Mouse (Mus musculus) kidney, embryonic 14.5 days (tissue): ENCODE data around the gene Cep78. TPM values are rescaled to one million over a fixed set of nuclear protein-coding genes. Genes with fewer than 3 reads are reported as not detected.

Experiments
- ATAC-seq: fragments of 200-750 bp; cut with Nextera tagmentation; 2 replicates; pipeline ENCODE4 v1.8.0; 2017; ENCODE audit warnings: moderate number of reproducible peaks, mild to moderate bottlenecking, moderate TSS enrichment, moderate library complexity; ENCODE audit not compliant: low FRiP score, low TSS enrichment
- H3K27ac ChIP-seq: fragments of 300-500 bp; sonication (generic); 2 replicates; pipeline ENCODE4 v1.5.1; 2014; ENCODE audit warnings: low read depth, mild to moderate bottlenecking, low read length, moderate library complexity, mixed read lengths
- H3K27me3 ChIP-seq: fragments of 300-500 bp; sonication (generic); 2 replicates; pipeline ENCODE4 v1.6.1; 2014; ENCODE audit warnings: mild to moderate bottlenecking, low read length; ENCODE audit not compliant: control insufficient read depth, insufficient read depth
- H3K36me3 ChIP-seq: fragments of 300-500 bp; sonication (generic); 2 replicates; pipeline ENCODE4 v1.6.1; 2014; ENCODE audit warnings: low read length, mixed read lengths; ENCODE audit not compliant: control insufficient read depth, insufficient read depth
- H3K4me1 ChIP-seq: fragments of 300-500 bp; sonication (generic); 2 replicates; pipeline ENCODE4 v1.6.1; 2014; ENCODE audit warnings: low read length, mixed read lengths; ENCODE audit not compliant: control insufficient read depth, insufficient read depth
- H3K4me2 ChIP-seq: fragments of 300-500 bp; sonication (generic); replicated peaks from 2 replicates; pipeline ENCODE4 v1.6.1; 2014; ENCODE audit warnings: low read depth, mild to moderate bottlenecking, low read length
- H3K4me3 ChIP-seq: fragments of 300-500 bp; sonication (generic); 2 replicates; pipeline ENCODE4 v1.5.1; 2014; ENCODE audit warnings: mild to moderate bottlenecking, low read length
- H3K9ac ChIP-seq: fragments of 300-500 bp; sonication (generic); 2 replicates; pipeline ENCODE4 v1.6.1; 2014; ENCODE audit warnings: low read depth, mild to moderate bottlenecking, low read length, moderate library complexity
- H3K9me3 ChIP-seq: fragments of 300-500 bp; sonication (generic); 2 replicates; pipeline ENCODE4 v1.6.1; 2016; ENCODE audit warnings: low read length; ENCODE audit not compliant: control insufficient read depth
- WGBS: fragments of 180-500 bp; shearing (Covaris S2); extraction: QIAGEN DNeasy Blood & Tissue Kit; methylation state at CpG from one replicate; pipeline ENCODE4 v1.1.7; 2014; 5-methylcytosine and 5-hydroxymethylcytosine counted together
- polyA plus RNA-seq: library from polyadenylated mRNA; unstranded; fragments of >200 nt; fragmentation: Nextera tagmentation; extraction: Ambion mirVana; gene quantifications from 2 replicates; pipeline ENCODE4 v1.2.1, GENCODE M21; 2014

The Cep78 gene
- polyA plus RNA-seq, 1 experiment from 2014 or later: 36.0 TPM

DNA sequence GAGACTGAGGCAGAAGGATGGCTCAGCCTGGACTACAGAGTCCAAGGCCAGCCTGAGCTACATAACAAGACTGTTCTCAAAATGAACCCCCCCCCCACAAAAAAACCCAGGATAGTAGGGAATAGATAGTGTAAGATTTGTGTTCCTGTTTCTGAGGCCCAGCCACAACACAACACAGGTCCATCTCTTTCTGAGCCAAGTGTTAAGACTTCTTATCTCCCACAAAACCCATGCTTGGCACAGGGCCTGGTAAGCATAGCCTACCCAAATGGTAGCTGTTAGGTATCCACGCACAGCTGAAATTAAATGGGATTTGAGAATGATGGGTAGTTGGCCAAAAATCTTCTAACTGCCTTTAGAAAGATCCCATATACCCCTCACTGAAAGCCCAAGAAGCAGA, 74.3 kb downstream of the Cep78 start:
- no peak overlapping the region for H3K4me3 ChIP-seq
- H3K27ac ChIP-seq: no peak overlapping the region
- 92% methylated on average over 1 of the region's 1 CpGs for WGBS
- no peak overlapping the region for H3K9ac ChIP-seq
- ATAC-seq: no peak
- H3K27me3 ChIP-seq: no peaks in the 10 kb centered on the region
- no peaks in the 10 kb centered on the region for H3K9me3 ChIP-seq
- H3K4me1 ChIP-seq: no peaks in the 10 kb centered on the region
- no peak overlapping the region for H3K4me2 ChIP-seq
- peaks cover 71% of the 10 kb centered on the region for H3K36me3 ChIP-seq

DNA sequence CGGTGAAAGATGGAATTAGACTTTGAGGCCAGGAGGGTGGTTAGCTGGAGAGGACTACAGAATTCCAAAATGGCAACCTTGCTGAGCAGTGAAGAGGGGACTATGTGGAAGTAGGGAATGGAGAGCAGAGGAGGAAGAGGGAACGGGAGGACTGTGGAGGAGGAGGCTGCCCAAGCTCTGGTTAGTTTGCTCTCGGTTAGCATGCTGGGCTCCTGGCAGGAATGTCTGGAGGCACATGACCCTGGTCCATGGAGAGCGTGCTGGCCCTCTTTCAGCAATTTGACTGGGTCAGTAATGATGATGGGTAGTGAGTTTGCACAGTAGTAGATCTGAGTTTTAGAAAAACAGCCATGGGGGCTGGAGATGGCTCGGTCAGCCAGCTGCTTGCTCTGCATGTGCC, 76.8 kb downstream of the Cep78 start:
- Histone ChIP-seq H3K4me1 (no peaks in the 10 kb centered on the region), H3K27me3 (no peaks in the 10 kb centered on the region), H3K36me3 (peaks cover 55% of the 10 kb centered on the region), H3K27ac (no peak overlapping the region), H3K9ac (no peak overlapping the region), H3K9me3 (no peaks in the 10 kb centered on the region), H3K4me2 (no peak overlapping the region), H3K4me3 (no peak overlapping the region)
- ATAC-seq: no peak
- 79% methylated on average over 5 of the region's 5 CpGs for WGBS

Other genes with a start within 250 kb of the Cep78 start
- gene Psat1, start 37.7 kb downstream of the Cep78 start, polyA plus RNA-seq: 88.6 and 116 TPM in 2 replicates
- 18.3 and 26.1 TPM in 2 replicates for gene Gnaq, start 147.8 kb upstream of the Cep78 start, polyA plus RNA-seq